Mouse (Mus musculus) right cerebral cortex, postnatal 25 days (tissue): Measurements from ENCODE around the gene Zfp706.
A peak's percentile ranks its signal among the peaks of the same experiment; 100 is the strongest.

Experiments
- DNase-seq: peaks from one replicate; pipeline ENCODE4 v3.0.0; 2022

Zfp706 gene

DNA sequence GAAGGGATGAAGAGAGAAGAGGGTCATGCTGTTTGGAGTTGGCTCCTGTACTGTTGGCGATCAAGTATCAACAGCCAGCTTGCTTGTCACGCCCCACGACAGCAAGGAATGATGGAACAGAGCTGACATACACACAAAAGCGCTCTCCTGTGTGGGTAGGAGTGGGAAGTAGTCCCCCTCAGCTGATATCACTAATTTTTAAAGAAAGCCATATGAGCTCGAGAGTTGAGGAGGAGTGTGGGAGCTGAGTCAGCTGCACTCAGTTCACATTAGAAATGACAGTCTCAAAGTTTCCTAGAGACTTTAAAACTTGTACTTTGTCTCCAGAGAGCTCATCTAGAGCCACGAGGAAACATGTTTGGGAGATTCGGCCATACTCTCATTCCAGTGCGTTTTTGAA lies 29.8 kb downstream of the Zfp706 start:
- DNase-seq, result no peak

DNA sequence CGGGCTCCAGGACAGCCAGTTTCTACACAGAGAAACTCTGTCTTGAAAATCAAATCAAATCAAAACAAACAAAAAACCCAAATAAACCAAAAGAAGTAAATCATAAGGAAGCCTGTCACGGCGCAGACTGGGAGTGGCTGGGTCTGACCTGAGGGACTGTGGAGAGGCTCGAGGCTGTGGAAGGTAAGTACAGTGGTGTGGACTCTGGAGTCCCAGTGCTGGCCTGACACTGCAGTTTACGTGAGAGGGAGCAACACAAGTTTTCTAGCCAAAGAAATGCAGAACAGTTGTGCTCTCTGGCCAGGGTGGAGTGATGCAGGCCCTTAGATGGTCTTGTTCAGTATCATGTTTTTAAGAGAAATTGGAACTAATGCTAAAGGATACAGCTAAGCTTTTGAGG lies 31.9 kb downstream of the Zfp706 start:
- no peak for DNase-seq

DNA sequence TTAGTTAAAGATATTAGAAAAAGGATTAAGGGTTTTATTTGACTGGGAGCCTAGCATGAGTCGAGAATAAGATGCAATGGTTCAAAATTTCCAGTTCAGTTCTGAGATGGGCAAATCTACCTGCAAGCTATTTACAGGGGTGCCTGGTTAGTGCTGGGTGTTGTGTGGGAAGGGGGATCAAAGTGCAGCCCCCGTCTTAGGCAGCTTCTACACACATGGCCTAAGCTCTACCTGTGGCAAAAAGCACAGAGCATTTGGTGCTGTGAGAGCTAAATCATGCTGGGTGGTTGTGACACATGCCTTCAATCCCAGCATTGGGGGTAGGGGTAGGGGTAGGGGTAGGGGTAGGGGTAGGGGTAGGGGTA lies 32.3 kb downstream of the Zfp706 start:
- no peak for DNase-seq

DNA sequence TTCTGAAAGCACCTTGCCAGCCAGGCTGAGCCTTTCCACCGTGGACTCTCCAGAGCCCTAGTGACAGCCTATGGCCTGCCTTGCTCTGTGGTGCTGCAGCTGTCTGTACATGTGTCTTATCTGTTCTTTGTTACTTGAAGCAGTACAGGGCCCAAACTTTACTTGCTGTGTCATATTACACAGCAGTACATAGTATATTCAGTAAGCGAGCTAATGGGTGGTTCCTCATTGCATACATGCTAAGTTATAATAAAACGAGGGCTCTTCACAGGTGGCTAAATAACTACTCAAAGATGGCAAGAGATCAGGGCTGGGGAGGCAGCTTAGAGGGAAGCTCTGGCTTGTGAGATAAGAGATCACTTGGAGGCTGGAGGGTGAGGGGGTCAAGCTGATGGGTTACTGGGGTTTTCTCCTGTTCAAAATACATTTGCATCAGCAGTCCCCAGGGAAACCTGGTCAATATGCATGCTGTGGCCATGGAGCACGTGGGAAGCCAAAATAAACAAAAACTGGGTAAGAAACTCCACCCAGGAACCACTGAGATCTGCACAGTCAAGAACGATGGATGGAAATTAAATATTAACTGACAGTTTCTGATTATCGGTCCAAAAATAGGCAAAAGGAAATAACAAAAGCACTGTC lies 32.8 kb downstream of the Zfp706 start:
- DNase-seq, result no peak

DNA sequence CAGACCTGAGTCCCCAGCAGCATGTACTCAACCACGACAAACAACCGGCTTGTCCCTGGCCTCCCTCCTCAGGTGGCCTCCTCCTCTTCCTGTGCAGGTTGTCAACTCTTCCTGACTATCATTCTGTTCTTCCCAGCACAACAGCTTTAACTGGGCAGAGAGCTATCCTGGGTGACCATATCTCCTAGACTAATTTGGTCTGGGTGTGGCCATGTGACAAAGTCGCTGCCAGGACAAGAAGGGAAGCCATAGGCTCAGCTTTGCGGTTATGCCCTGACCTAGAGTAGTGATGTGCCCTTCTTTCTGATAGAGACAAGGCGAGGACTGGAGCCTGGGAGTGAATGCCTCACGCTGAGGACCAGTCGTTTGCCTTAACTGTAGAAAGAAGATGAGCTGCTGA lies 33.9 kb downstream of the Zfp706 start:
- DNase-seq, result no peak

DNA sequence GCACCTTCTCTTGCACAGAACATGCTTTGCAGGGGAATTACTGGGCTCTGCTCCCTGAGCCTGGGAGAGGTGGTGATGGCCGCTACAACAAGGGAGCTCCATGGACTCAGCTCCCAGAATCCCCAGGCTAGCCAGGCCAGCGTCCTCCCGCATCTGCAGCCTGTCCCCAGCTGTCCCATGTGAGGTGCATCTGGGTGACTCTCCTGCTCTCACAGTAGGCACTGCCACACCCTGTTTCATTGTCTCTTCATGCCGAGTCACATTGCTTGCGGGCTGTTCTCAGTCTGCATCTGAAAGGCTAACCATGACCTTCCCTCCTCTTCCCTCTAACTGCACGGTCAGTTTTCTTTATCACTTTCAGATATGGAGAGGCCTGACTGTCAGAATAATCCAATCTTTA lies 34.3 kb downstream of the Zfp706 start:
- DNase-seq, result no peak

DNA sequence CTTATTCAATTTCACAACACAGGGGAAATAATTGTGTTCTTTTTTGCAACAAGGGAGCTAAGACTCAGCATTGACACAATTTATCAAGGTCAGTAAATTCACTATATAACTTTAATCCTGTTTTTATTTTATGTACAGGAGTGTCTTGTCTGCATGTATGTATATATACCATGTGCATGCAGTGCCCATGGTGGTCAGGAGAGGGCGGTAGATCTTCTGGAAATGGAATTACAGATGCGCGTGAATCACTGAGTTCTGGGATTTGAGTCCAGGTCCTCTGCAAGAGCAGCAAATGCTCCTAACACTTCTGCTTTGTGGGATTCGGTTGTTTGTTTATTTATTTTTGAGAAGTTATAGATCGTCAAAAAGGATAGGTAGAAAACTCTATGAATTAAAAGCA lies 37.8 kb downstream of the Zfp706 start:
- DNase-seq, result no peak

DNA sequence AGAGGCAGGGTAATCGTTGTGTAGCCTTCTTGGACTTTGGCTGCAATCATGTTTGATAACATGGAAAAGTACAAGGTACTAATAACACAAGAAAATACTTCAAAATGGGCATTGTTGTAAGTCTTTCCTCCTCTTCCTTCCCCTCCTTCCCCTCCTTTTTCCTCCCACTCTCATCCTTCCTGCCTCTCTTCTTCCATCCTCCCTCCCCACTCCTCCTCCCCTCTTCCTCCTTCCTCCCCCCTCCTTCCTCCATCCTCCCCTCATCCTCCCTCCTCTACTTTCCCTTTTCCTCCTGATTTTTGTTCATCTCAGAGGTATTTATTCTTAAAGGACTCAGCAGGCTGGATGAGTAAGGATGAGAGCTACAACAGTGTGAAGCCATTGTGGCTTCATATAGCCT lies 39.3 kb downstream of the Zfp706 start:
- DNase-seq, result no peak

DNA sequence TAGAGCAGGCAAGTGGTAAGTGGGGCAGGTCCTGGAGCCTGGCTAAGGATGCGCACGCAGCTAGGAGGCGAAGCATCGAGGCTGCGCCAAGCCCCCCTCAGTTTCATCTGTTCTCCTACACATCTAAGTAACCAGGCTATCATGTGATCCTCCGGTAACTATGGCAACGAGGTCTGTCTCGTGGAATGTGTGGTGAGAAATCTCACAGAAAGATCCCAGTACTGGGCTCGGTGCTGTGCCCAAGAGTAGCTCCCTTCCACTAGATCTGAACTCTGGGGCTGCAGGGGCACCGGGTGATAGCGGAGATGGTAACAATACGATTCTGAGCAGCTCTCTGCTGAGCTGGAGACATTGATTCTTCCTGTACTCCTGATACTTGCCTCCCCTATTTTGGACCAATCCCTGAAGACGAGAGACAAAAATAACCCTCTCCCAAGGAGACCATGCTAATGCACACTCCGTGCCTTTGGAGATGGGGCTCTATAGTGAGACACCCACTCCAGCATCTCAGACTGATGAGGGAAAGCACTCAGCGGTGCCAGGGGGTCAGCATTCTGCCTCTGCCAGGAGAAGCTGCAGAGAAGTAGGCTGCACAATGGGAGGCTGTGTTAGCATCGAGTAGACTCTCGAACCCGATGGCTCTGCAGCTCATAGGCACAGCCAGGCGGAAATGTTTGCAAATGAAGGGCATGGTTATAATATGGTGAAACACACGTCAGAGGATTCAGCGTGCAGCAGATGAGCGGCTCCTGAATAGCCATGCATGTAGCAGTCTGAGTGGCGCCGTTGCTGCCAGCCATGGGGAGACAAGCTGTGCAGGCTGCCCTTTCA lies 40.0 kb downstream of the Zfp706 start:
- DNase-seq, result peak; percentile 90

DNA sequence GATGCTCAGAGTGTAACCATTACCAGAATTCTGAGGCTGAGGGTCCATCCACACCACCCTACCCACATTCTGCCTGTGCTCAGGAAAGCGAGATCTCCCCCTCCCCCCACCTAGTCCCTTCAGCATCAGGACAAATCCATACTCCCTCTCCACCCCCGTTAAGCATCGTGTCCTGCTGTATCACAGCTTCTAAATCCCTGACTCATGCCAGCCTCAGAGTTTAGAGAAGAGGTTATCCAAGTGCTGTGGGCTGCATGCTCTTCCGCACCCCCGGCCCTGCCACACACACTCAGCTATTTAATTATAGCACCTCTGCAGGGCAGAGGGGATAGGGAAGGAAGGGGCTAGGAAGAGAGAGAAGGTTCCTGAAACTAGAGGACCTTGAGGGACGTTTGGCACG lies 40.6 kb downstream of the Zfp706 start:
- no peak for DNase-seq

DNA sequence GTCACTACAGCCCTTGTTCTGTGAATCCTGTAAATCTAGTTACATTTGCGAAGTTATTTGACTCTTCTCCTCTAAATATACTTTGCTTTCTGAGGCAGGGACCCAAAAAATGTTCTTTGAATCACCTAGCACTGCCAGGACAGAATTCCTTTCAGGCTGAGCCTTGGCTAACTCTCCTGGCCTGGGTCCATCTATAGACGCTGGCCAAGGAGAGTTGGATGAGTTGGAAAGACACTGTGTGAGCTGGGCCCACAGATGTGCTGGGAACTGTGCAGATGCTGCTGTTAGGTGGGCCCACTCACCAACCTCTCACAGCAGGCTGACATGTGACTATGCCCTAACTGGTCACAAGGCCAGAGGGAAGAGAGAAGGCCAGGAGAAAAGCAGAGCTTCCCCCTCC lies 41.1 kb downstream of the Zfp706 start:
- no peak for DNase-seq

DNA sequence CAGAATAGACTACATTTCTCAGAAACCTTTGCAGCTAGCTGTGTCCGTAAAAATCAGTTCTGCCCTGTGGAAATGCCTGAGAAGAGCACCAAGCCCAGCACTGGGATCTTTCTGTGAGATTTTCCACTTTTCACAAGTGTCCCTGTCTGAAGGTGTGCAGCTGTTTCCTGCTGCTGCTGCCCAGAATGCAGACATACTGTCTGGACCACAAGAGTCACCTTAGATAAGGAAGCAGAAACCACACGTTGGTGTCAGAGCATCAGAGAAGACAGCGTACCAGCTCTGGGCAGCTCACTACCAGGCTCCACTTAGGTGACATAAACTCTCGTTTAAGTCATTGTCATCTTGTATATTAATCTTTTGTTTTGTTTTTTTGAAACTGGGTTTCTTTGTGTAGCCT lies 41.8 kb downstream of the Zfp706 start:
- no peak for DNase-seq

DNA sequence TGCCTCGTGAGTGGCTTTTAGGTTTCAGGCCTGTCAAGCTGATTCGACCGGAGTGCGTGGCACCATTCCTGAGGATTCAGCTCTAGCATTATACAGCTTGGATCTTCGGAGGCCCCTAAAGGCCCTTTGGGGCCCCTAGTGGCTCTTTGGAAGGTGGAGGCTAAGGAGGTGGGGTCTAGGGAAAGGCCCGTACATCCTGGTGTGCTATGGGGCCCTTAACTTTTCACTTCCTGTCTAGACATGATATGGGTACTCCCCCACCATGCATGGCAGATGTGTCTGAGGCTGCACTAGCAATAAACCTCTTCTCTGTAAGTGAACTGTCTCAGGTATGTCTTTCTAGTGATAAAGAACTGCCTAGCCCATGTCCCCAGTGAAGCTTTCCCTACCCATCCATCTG lies 44.6 kb downstream of the Zfp706 start:
- no peak for DNase-seq

DNA sequence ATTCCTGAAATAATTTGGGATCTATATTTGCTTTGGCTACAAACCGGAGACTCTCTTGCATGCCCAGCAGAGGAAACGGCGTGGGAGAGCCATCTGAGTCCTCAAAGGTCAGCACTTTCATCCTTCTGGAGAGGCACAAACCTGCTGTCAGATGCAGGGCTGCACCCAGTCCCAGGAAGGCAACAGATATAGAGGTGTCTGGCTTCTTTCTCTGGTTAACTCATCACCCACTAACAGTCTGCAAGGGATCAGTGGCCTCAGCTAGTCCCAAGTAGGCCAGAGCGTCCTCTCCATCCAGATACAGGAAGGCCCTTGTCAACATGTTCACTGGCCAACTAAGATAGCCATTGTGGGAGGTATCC lies 46.7 kb downstream of the Zfp706 start:
- DNase-seq, result no peak

DNA sequence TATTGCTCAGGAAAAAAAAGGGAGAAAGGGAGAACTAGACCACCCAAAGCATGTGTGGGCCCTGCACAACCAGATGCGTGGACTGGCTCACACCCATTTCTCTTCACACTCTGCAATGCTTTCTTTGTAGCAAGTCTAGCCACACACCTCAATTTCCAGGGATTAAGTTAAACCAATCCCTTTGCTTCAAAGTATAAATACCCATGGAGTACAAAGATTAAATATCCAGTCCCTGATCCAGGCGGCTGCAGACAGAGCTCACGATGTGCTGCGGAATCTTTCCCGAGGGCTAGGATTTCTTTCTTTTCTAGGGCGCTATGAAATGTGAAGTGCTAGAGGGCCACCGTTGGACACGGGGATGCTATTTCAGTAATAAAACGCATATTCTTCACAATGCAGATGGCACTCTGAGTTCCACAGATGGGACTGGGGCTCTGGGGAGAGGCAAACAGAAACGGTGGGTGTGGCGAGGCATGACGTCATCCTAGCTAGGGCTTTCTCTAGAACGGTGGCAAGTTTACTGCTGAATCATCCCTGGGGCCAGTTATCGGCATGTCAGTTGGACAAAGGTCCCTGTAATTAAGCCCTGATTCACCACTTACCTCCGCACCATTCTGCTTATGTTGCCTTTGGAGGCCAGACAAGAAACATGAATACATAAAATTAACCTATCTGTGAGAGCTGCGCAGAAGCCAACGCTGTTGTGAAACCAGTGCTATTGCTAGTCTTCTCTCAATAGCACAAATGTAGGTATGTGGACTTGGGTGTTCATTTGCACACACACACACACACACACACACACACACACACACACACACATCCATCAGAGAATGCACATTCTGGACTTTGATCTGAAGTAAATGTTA lies 47.3 kb downstream of the Zfp706 start:
- DNase-seq, result peak; percentile 88

DNA sequence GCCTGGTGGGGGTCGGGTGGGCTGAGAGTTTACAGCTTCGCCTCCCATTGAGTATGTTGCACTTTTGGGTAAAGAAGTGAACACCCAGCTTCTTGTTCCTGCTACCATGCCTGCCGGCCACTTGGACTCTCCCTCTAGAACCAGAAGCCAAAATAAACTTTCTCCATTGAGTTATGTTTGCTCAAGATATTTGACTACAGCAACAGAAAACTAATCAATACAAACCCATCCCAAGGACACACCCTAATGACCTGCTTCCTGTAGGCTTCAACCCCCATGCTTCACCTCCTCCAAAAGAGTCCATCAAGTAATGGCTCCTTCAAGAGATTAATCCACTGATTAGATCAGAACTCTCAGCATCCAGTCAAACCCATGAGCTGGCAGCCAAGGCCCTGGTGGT lies 51.4 kb downstream of the Zfp706 start:
- no peak for DNase-seq

DNA sequence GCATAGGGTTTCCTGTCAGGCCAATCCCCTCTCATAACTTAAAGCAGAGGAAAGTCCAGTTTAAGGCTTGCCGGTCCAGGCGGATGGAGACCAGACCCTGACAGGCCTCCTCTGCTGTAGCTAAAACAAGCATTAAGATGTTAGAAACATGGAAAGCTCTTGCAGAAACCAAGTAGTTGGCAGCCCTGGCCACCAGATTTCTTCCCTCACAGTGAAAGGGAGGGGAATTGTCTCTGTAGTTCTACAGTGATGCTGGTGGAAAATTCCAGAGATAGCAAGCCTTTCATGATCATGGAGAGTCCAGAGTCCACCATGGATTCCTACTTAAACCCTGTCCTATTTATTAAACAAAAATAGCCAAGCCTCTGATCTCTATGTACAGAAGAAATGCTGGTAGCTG lies 57.3 kb downstream of the Zfp706 start:
- no peak for DNase-seq

DNA sequence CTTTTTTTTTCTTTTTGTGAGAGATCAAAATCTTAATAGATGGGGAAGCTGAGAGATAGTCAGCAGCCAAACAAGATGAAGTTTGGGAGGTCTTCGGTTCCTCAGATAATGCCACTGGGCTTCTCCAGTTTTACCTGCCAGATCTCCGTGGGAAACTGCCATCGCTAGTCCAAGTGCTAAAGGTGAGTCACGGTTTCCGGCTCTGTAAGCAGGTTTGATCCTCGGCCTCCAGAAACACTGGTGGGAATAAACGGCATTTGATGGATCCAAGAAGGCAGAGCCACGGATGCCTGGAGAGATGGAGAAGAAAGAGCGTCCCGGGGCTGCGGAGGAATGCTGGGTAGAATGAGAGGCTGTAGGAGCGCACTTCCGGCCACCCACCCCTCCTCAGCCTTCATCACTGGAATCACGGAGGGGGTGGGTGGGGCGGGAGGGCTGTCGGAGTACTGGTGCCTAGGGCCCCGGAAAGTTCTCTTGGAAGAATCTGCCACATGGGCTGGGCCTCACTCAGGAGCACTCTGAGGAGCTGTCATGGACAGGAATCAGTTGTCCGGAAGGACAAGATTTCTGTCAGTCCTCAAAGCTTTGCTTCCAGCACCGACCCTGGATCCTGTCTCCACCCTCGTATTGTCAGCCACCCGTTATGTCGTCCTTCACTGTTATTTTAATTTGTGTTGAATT lies 58.6 kb downstream of the Zfp706 start:
- DNase-seq, result no peak
